Mouse (Mus musculus) intestine, postnatal 0 days (tissue): ENCODE measurements around the gene Atp1a1. TPM values are rescaled to one million over a fixed set of nuclear protein-coding genes. Genes with fewer than 3 reads are reported as not detected.

ENCODE experiments used
- ATAC-seq: fragments of 200-750 bp; cut with Nextera tagmentation; 2 replicates; pipeline ENCODE4 v1.8.0; 2017; ENCODE audit warnings: mild to moderate bottlenecking, moderate TSS enrichment, moderate library complexity
- H3K27ac ChIP-seq: fragments of 300-500 bp; sonication (generic); 2 replicates; pipeline ENCODE4 v1.5.1; 2014; ENCODE audit warnings: mild to moderate bottlenecking, low read depth, low read length, moderate library complexity
- H3K27me3 ChIP-seq: fragments of 300-500 bp; sonication (generic); replicated peaks from 2 replicates; pipeline ENCODE4 v1.6.1; 2014; ENCODE audit warnings: low read length, mixed read lengths; ENCODE audit not compliant: control insufficient read depth, insufficient read depth
- H3K36me3 ChIP-seq: fragments of 300-500 bp; sonication (generic); 2 replicates; pipeline ENCODE4 v1.6.1; 2014; ENCODE audit warnings: mild to moderate bottlenecking, moderate library complexity; ENCODE audit not compliant: control insufficient read depth, insufficient read depth
- H3K4me1 ChIP-seq: fragments of 300-500 bp; sonication (generic); replicated peaks from 2 replicates; pipeline ENCODE4 v1.6.1; 2014; ENCODE audit warnings: antibody characterized with exemption, low read length, mixed read lengths; ENCODE audit not compliant: control insufficient read depth, insufficient read depth
- H3K4me2 ChIP-seq: fragments of 300-500 bp; sonication (generic); replicated peaks from 2 replicates; pipeline ENCODE4 v1.6.1; 2014; ENCODE audit warnings: low read depth, mild to moderate bottlenecking, moderate library complexity
- H3K4me3 ChIP-seq: fragments of 300-500 bp; sonication (generic); 2 replicates; pipeline ENCODE4 v1.5.1; 2014; ENCODE audit warnings: low read depth, low read length
- H3K9ac ChIP-seq: fragments of 300-500 bp; sonication (generic); 2 replicates; pipeline ENCODE4 v1.6.1; 2014; ENCODE audit warnings: mild to moderate bottlenecking, low read depth, low read length
- H3K9me3 ChIP-seq: fragments of 300-500 bp; sonication (generic); 2 replicates; pipeline ENCODE4 v1.6.1; 2016; ENCODE audit warnings: mixed run types; ENCODE audit not compliant: control insufficient read depth
- CTCF ChIP-seq: sonication (generic); IDR thresholded peaks from 2 replicates; pipeline ENCODE4 v1.5.1; 2016; ENCODE audit warnings: low read depth, mild to moderate bottlenecking, control low read depth, antibody characterized with exemption, moderate library complexity
- WGBS: fragments of 180-500 bp; shearing (Covaris S2); extraction: QIAGEN DNeasy Blood & Tissue Kit; methylation state at CpG from one replicate; pipeline ENCODE4 v1.1.7; 2014; 5-methylcytosine and 5-hydroxymethylcytosine counted together
- polyA plus RNA-seq: library from polyadenylated mRNA; unstranded; fragments of >200 nt; fragmentation: Nextera tagmentation; extraction: Ambion mirVana; gene quantifications from 2 replicates; pipeline ENCODE4 v1.2.1, GENCODE M21; 2015

Gene Atp1a1
- polyA plus RNA-seq, 1 experiment from 2014 or later = 318 TPM

- H3K4me2 ChIP-seq = no peak overlapping the region
- TF ChIP-seq CTCF = no peak
- WGBS = 72% methylated on average over 5 of the region's 5 CpGs
Measured at GRCm38 (mm10) chr3:101646806-101647205, 42.3 kb upstream of the Atp1a1 start.

GRCm38 (mm10) chr3:101645569-101646106 is 41.2 kb upstream of the Atp1a1 start:
- H3K4me3 ChIP-seq = no peak overlapping the region
- H3K36me3 ChIP-seq = no peaks in the 10 kb centered on the region
- H3K9me3 ChIP-seq = no peaks in the 10 kb centered on the region
- H3K27me3 ChIP-seq = no peaks in the 10 kb centered on the region
- TF ChIP-seq CTCF = no peak
- 64% methylated on average over 1 of the region's 1 CpGs for WGBS
- H3K9ac ChIP-seq = no peak overlapping the region
- no peak for ATAC-seq
- H3K27ac ChIP-seq = no peak overlapping the region
- 0 out of 2 replicates have a peak, but pooled peaks cover 4% of the 10 kb centered on the region for H3K4me1 ChIP-seq
- H3K4me2 ChIP-seq = no peak overlapping the region

More at GRCm38 (mm10) chr3:101646806-101647205, 42.3 kb upstream of the Atp1a1 start:
- no peak overlapping the region for H3K4me3 ChIP-seq
- no peak overlapping the region for H3K9ac ChIP-seq
- H3K4me1 ChIP-seq = 0 out of 2 replicates have a peak, but pooled peaks cover 4% of the 10 kb centered on the region
- no peaks in the 10 kb centered on the region for H3K9me3 ChIP-seq
- H3K27me3 ChIP-seq = no peaks in the 10 kb centered on the region
- no peak for ATAC-seq
- H3K36me3 ChIP-seq = no peaks in the 10 kb centered on the region
- H3K27ac ChIP-seq = no peak overlapping the region

- no peaks in the 10 kb centered on the region for H3K36me3 ChIP-seq
- WGBS = 71% methylated on average over 4 of the region's 4 CpGs
- TF ChIP-seq CTCF = no peak
- no peak overlapping the region for H3K9ac ChIP-seq
- no peak overlapping the region for H3K4me3 ChIP-seq
- ATAC-seq = no peak
- H3K27ac ChIP-seq = no peak overlapping the region
- H3K4me2 ChIP-seq = no peak overlapping the region
- H3K9me3 ChIP-seq = no peaks in the 10 kb centered on the region
- no peaks in the 10 kb centered on the region for H3K27me3 ChIP-seq
- 0 out of 2 replicates have a peak, but pooled peaks cover 4% of the 10 kb centered on the region for H3K4me1 ChIP-seq
Measured at GRCm38 (mm10) chr3:101644062-101644802, 39.7 kb upstream of the Atp1a1 start.

GRCm38 (mm10) chr3:101643264-101643663 is 38.8 kb upstream of the Atp1a1 start:
- no peaks in the 10 kb centered on the region for H3K9me3 ChIP-seq
- no peak overlapping the region for H3K27ac ChIP-seq
- ATAC-seq = no peak
- WGBS = 97% methylated on average over 2 of the region's 2 CpGs
- H3K4me2 ChIP-seq = no peak overlapping the region
- H3K9ac ChIP-seq = no peak overlapping the region
- 0 out of 2 replicates have a peak, but pooled peaks cover 4% of the 10 kb centered on the region for H3K4me1 ChIP-seq
- TF ChIP-seq CTCF = no peak
- H3K4me3 ChIP-seq = no peak overlapping the region
- H3K27me3 ChIP-seq = no peaks in the 10 kb centered on the region
- H3K36me3 ChIP-seq = no peaks in the 10 kb centered on the region

GRCm38 (mm10) chr3:101638223-101638622 is 33.7 kb upstream of the Atp1a1 start:
- Histone ChIP-seq H3K9me3 (no peaks in the 10 kb centered on the region), H3K9ac (no peak overlapping the region), H3K4me3 (no peak overlapping the region), H3K27ac (no peak overlapping the region), H3K4me2 (no peak overlapping the region), H3K36me3 (no peaks in the 10 kb centered on the region), H3K4me1 (0 out of 2 replicates have a peak, but pooled peaks cover 4% of the 10 kb centered on the region), H3K27me3 (no peaks in the 10 kb centered on the region)
- WGBS = 85% methylated on average over 2 of the region's 2 CpGs
- TF ChIP-seq CTCF = no peak
- ATAC-seq = no peak

- no peak for ATAC-seq
- Histone ChIP-seq H3K4me1 (no peaks in the 10 kb centered on the region), H3K27ac (no peak overlapping the region), H3K9me3 (no peaks in the 10 kb centered on the region), H3K9ac (no peak overlapping the region), H3K4me3 (no peak overlapping the region), H3K36me3 (no peaks in the 10 kb centered on the region), H3K27me3 (no peaks in the 10 kb centered on the region), H3K4me2 (no peak overlapping the region)
- 86% methylated on average over 7 of the region's 7 CpGs for WGBS
- no peak for TF ChIP-seq CTCF
Measured at GRCm38 (mm10) chr3:101636510-101636909, 32.0 kb upstream of the Atp1a1 start.
